Mouse (Mus musculus) embryo, embryonic 9.5 days (tissue): ENCODE measurements around the gene Agpat2.

ENCODE experiments used
- DNase-seq: peaks from one replicate; pipeline ENCODE4 v3.0.0-alpha.2; 2017; ENCODE audit errors: extremely low spot score

The Agpat2 gene

GRCm38 (mm10) chr2:26626081-26626480 is 21.9 kb upstream of the Agpat2 start:
- no peak for DNase-seq

GRCm38 (mm10) chr2:26625419-26625818 is 21.2 kb upstream of the Agpat2 start:
- no peak for DNase-seq

GRCm38 (mm10) chr2:26622984-26623383 is 18.8 kb upstream of the Agpat2 start:
- DNase-seq = no peak

GRCm38 (mm10) chr2:26621246-26621645 is 17.0 kb upstream of the Agpat2 start:
- DNase-seq = no peak

- DNase-seq = no peak
Observed at GRCm38 (mm10) chr2:26617928-26618327, 13.7 kb upstream of the Agpat2 start.

- no peak for DNase-seq
Observed at GRCm38 (mm10) chr2:26617331-26617730, 13.1 kb upstream of the Agpat2 start.

GRCm38 (mm10) chr2:26615459-26616124 is 11.4 kb upstream of the Agpat2 start:
- no peak for DNase-seq

- DNase-seq = no peak
Observed at GRCm38 (mm10) chr2:26614903-26615302, 10.7 kb upstream of the Agpat2 start.

- DNase-seq = no peak
Observed at GRCm38 (mm10) chr2:26611896-26612295, 7.7 kb upstream of the Agpat2 start.

GRCm38 (mm10) chr2:26611054-26611453 is 6.8 kb upstream of the Agpat2 start:
- no peak for DNase-seq

- DNase-seq = no peak
Observed at GRCm38 (mm10) chr2:26610526-26610925, 6.3 kb upstream of the Agpat2 start.

GRCm38 (mm10) chr2:26609261-26609661 is 5.0 kb upstream of the Agpat2 start:
- no peak for DNase-seq

GRCm38 (mm10) chr2:26608781-26609180 is 4.6 kb upstream of the Agpat2 start:
- DNase-seq = no peak

GRCm38 (mm10) chr2:26607056-26607910 is 3.1 kb upstream of the Agpat2 start:
- no peak for DNase-seq

- no peak for DNase-seq
Observed at GRCm38 (mm10) chr2:26606579-26606978, 2.4 kb upstream of the Agpat2 start.

- DNase-seq = no peak
Observed at GRCm38 (mm10) chr2:26605331-26605730, 1.1 kb upstream of the Agpat2 start.

- no peak for DNase-seq
Observed at GRCm38 (mm10) chr2:26603159-26603558, 1.1 kb downstream of the Agpat2 start.

- no peak for DNase-seq
Observed at GRCm38 (mm10) chr2:26602631-26603030, 1.6 kb downstream of the Agpat2 start.

- DNase-seq = no peak
Observed at GRCm38 (mm10) chr2:26601595-26601994, 2.6 kb downstream of the Agpat2 start.

GRCm38 (mm10) chr2:26600664-26601063 is 3.6 kb downstream of the Agpat2 start:
- DNase-seq = no peak

- DNase-seq = no peak
Observed at GRCm38 (mm10) chr2:26599965-26600364, 4.3 kb downstream of the Agpat2 start.

GRCm38 (mm10) chr2:26598462-26598861 is 5.8 kb downstream of the Agpat2 start:
- DNase-seq = no peak

- no peak for DNase-seq
Observed at GRCm38 (mm10) chr2:26597810-26598209, 6.4 kb downstream of the Agpat2 start.
